Mouse (Mus musculus): Measurements from ENCODE around the gene Creld2. TPM values are rescaled to one million over a fixed set of nuclear protein-coding genes. Genes with fewer than 3 reads are reported as not detected.
"Not testable (repeated sequence)": the region's sequence is repeated elsewhere in the genome, so short reads cannot be mapped to it uniquely, and the experiment has no call there.

The Creld2 gene
- total RNA-seq (2022): 10 to 100 TPM; 16.4 to 22.3 (median 17.2) TPM

GRCm38 (mm10) chr15:88819026-88819905 lies at the start of gene Creld2, which contains the start of gene Alg12:
TSS of gene Creld2 (plus strand) at chr15:88819646.
TSS of gene Alg12 (minus strand) at chr15:88819318.
- peak; percentile 98 to 100 for DNase-seq (ENCODE audit: low spot score in 2 of 2)

- DNase-seq (ENCODE audit: low spot score in 2 of 2): not testable (repeated sequence)
Measured at GRCm38 (mm10) chr15:88774630-88775029, 44.8 kb upstream of the Creld2 start.

- no peak for DNase-seq (ENCODE audit: low spot score in 2 of 2)
Measured at GRCm38 (mm10) chr15:88792140-88792850, 27.2 kb upstream of the Creld2 start.

GRCm38 (mm10) chr15:88794729-88795128 lies 24.7 kb upstream of the Creld2 start:
- DNase-seq (ENCODE audit: low spot score in 2 of 2): not testable (repeated sequence)

GRCm38 (mm10) chr15:88799950-88800371 lies 19.5 kb upstream of the Creld2 start:
- DNase-seq (ENCODE audit: low spot score in 2 of 2): no peak

GRCm38 (mm10) chr15:88800921-88801354 lies 18.5 kb upstream of the Creld2 start:
- no peak for DNase-seq (ENCODE audit: low spot score in 2 of 2)

- DNase-seq (ENCODE audit: low spot score in 2 of 2): no peak
Measured at GRCm38 (mm10) chr15:88801903-88802302, 17.5 kb upstream of the Creld2 start.

- no peak for DNase-seq (ENCODE audit: low spot score in 2 of 2)
Measured at GRCm38 (mm10) chr15:88802348-88802747, 17.1 kb upstream of the Creld2 start.

GRCm38 (mm10) chr15:88808121-88808520 lies 11.3 kb upstream of the Creld2 start:
- DNase-seq (ENCODE audit: low spot score in 2 of 2): no peak

- no peak for DNase-seq (ENCODE audit: low spot score in 2 of 2)
Measured at GRCm38 (mm10) chr15:88810369-88810768, 9.1 kb upstream of the Creld2 start.

- no peak for DNase-seq (ENCODE audit: low spot score in 2 of 2)
Measured at GRCm38 (mm10) chr15:88813262-88813661, 6.2 kb upstream of the Creld2 start.

GRCm38 (mm10) chr15:88813873-88814272 lies 5.6 kb upstream of the Creld2 start:
- not testable (repeated sequence) for DNase-seq (ENCODE audit: low spot score in 2 of 2)

- DNase-seq (ENCODE audit: low spot score in 2 of 2): no peak
Measured at GRCm38 (mm10) chr15:88814411-88815047, 4.9 kb upstream of the Creld2 start.

GRCm38 (mm10) chr15:88815196-88815700 lies 4.2 kb upstream of the Creld2 start:
- DNase-seq (ENCODE audit: low spot score in 2 of 2): no peak

- DNase-seq (ENCODE audit: low spot score in 2 of 2): no peak
Measured at GRCm38 (mm10) chr15:88819906-88820303, 459 bp downstream of the Creld2 start.

GRCm38 (mm10) chr15:88821403-88821802 lies 2.0 kb downstream of the Creld2 start:
- no peak for DNase-seq (ENCODE audit: low spot score in 2 of 2)

GRCm38 (mm10) chr15:88822513-88822912 lies 3.1 kb downstream of the Creld2 start:
- DNase-seq (ENCODE audit: low spot score in 2 of 2): no peak

GRCm38 (mm10) chr15:88823376-88823775 lies 3.9 kb downstream of the Creld2 start:
- no peak for DNase-seq (ENCODE audit: low spot score in 2 of 2)

GRCm38 (mm10) chr15:88827466-88827865 lies 8.0 kb downstream of the Creld2 start:
- no peak for DNase-seq (ENCODE audit: low spot score in 2 of 2)

GRCm38 (mm10) chr15:88827991-88828799 lies 8.7 kb downstream of the Creld2 start:
- DNase-seq (ENCODE audit: low spot score in 2 of 2): peak in 1 of 2 experiments; percentile 30

Data from left cerebral cortex, adult 8-10 months (tissue).